Mouse (Mus musculus): ENCODE measurements around the gene Gimap4. TPM values are rescaled to one million over a fixed set of nuclear protein-coding genes. Genes with fewer than 3 reads are reported as not detected.

Gimap4 gene
- total and polyA plus RNA-seq, 3 experiments, result 0.12 to 0.25 TPM; not detected in 1

DNA sequence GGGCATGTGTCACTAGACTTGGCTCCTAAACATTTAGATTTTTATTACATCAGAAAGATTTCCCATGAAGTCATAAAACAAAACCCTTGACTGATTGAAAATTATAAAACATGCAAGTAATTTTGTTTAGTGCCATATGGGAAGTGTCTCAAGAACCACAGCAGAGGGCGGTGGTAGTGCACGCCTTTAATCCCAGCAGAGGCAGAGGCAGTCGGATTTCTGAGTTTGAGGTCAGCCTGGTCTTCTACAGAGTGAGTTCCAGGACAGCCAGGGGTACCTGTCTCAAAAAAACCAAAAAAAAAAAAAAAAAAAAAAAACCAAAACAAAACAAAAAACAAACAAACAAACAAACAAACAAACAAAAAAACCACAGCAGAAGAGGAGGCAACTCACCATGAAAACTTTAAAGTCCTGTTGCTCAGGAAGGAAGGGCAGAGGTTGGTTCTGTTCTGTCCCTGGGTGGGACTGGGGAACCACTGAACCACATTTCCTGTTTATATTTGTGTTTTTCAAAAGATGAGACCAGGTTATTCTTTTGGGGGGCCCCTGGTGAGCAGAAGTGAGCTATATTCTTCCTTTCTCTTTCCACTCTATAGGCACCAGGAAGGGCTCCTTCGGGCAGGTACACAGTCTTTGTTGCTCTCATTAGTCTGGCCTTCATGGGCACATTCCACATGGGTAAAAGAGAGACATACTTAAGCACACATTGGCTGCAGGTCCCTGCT is 12.6 kb downstream of the Gimap4 start:
- no peak for DNase-seq (ENCODE audit: low read depth, low spot score)
- TF ChIP-seq NRF1 (IDR thresholded peaks at IDR 0.05; ENCODE audit: insufficient read depth, low read depth, low read length, poor library complexity, severe bottlenecking) (no peak), MAX (IDR thresholded peaks at IDR 0.05; ENCODE audit: low read length) (no peak), TCF12 (IDR thresholded peaks at IDR 0.05; ENCODE audit: low read depth, low read length) (no peak), USF2 (IDR thresholded peaks at IDR 0.05; ENCODE audit: borderline replicate concordance in 1 of 2, insufficient read depth in 1 of 2, low read depth in 1 of 2, low read length in 2 of 2) (no peak)
- Histone ChIP-seq H3K27me3 (ENCODE audit: control insufficient read depth in 1 of 2, insufficient read depth in 2 of 2, low read length in 2 of 2) (no peaks in the 10 kb centered on the region), H3K27ac (ENCODE audit: control insufficient read depth, low read depth, low read length) (no peak overlapping the region), H3K36me3 (ENCODE audit: control insufficient read depth in 1 of 2, insufficient read depth in 2 of 2, low read length in 2 of 2) (no peaks in the 10 kb centered on the region), H3K9me3 (replicated peaks; ENCODE audit: insufficient read depth, low read length) (no peaks in the 10 kb centered on the region), H3K9ac (ENCODE audit: control insufficient read depth, low read depth, low read length, poor library complexity, severe bottlenecking) (no peak overlapping the region), H3K79me2 (ENCODE audit: control insufficient read depth, insufficient read depth, low read length, poor library complexity) (no peaks in the 10 kb centered on the region), H3K4me3 (ENCODE audit: control insufficient read depth in 1 of 2, insufficient read depth in 1 of 2, low read depth in 2 of 2, low read length in 2 of 2) (no peak overlapping the region), H3K4me1 (ENCODE audit: control insufficient read depth in 1 of 2, insufficient read depth in 2 of 2, low read length in 2 of 2) (no peaks in the 10 kb centered on the region)

- no peaks in the 10 kb centered on the region for H3K4me1 ChIP-seq (ENCODE audit: control insufficient read depth in 1 of 2, insufficient read depth in 2 of 2, low read length in 2 of 2)
- no peak for TF ChIP-seq GATA1 (IDR thresholded peaks at IDR 0.05; ENCODE audit: low read depth, low read length)
- TF ChIP-seq EP300 (IDR thresholded peaks at IDR 0.05; ENCODE audit: low read depth in 1 of 2, low read length in 2 of 2), result no peak
- TF ChIP-seq MYC (IDR thresholded peaks at IDR 0.05; ENCODE audit: low read depth, low read length), result no peak
- TF ChIP-seq CTCF (IDR thresholded peaks at IDR 0.05 in 2 of 3, conservative IDR thresholded peaks at IDR 0.05 in 1 of 3; ENCODE audit: control insufficient read depth in 1 of 3, insufficient read depth in 1 of 3, low read depth in 2 of 3, low read length in 3 of 3, poor library complexity in 1 of 3, severe bottlenecking in 1 of 3), result no peak
- no peak for TF ChIP-seq USF2 (IDR thresholded peaks at IDR 0.05; ENCODE audit: borderline replicate concordance in 1 of 2, insufficient read depth in 1 of 2, low read depth in 1 of 2, low read length in 2 of 2)
- no peak for TF ChIP-seq BHLHE40 (IDR thresholded peaks at IDR 0.05; ENCODE audit: borderline replicate concordance, low read depth, low read length)
- no peak overlapping the region for H3K9ac ChIP-seq (ENCODE audit: control insufficient read depth, low read depth, low read length, poor library complexity, severe bottlenecking)
- H3K36me3 ChIP-seq (ENCODE audit: control insufficient read depth in 1 of 2, insufficient read depth in 2 of 2, low read length in 2 of 2), result no peaks in the 10 kb centered on the region
- no peaks in the 10 kb centered on the region for H3K79me2 ChIP-seq (ENCODE audit: control insufficient read depth, insufficient read depth, low read length, poor library complexity)
- no peak for DNase-seq (ENCODE audit: low read depth, low spot score)
- H3K9me3 ChIP-seq (replicated peaks; ENCODE audit: insufficient read depth, low read length), result no peaks in the 10 kb centered on the region
- H3K27ac ChIP-seq (ENCODE audit: control insufficient read depth, low read depth, low read length), result no peak overlapping the region
- H3K4me3 ChIP-seq (ENCODE audit: control insufficient read depth in 1 of 2, insufficient read depth in 1 of 2, low read depth in 2 of 2, low read length in 2 of 2), result no peak overlapping the region
- H3K27me3 ChIP-seq (ENCODE audit: control insufficient read depth in 1 of 2, insufficient read depth in 2 of 2, low read length in 2 of 2), result no peaks in the 10 kb centered on the region
Measured at GRCm38 (mm10) chr6:48697555-48697930, 13.2 kb downstream of the Gimap4 start.

- H3K4me1 ChIP-seq (ENCODE audit: control insufficient read depth in 1 of 2, insufficient read depth in 2 of 2, low read length in 2 of 2), result no peaks in the 10 kb centered on the region
- H3K9me3 ChIP-seq (replicated peaks; ENCODE audit: insufficient read depth, low read length), result no peaks in the 10 kb centered on the region
- H3K27ac ChIP-seq (ENCODE audit: control insufficient read depth, low read depth, low read length), result no peak overlapping the region
- H3K27me3 ChIP-seq (ENCODE audit: control insufficient read depth in 1 of 2, insufficient read depth in 2 of 2, low read length in 2 of 2), result no peaks in the 10 kb centered on the region
- H3K4me3 ChIP-seq (ENCODE audit: control insufficient read depth in 1 of 2, insufficient read depth in 1 of 2, low read depth in 2 of 2, low read length in 2 of 2), result no peak overlapping the region
- DNase-seq (ENCODE audit: low read depth, low spot score), result no peak
- no peaks in the 10 kb centered on the region for H3K36me3 ChIP-seq (ENCODE audit: control insufficient read depth in 1 of 2, insufficient read depth in 2 of 2, low read length in 2 of 2)
- no peak overlapping the region for H3K9ac ChIP-seq (ENCODE audit: control insufficient read depth, low read depth, low read length, poor library complexity, severe bottlenecking)
- H3K79me2 ChIP-seq (ENCODE audit: control insufficient read depth, insufficient read depth, low read length, poor library complexity), result no peaks in the 10 kb centered on the region
- TF ChIP-seq E2F4 (IDR thresholded peaks at IDR 0.05; ENCODE audit: borderline replicate concordance, low read depth, low read length), result no peak
- no peak for TF ChIP-seq CTCF (IDR thresholded peaks at IDR 0.05 in 2 of 3, conservative IDR thresholded peaks at IDR 0.05 in 1 of 3; ENCODE audit: control insufficient read depth in 1 of 3, insufficient read depth in 1 of 3, low read depth in 2 of 3, low read length in 3 of 3, poor library complexity in 1 of 3, severe bottlenecking in 1 of 3)
- no peak for TF ChIP-seq MYB (IDR thresholded peaks at IDR 0.05; ENCODE audit: low read depth, low read length)
- no peak for TF ChIP-seq ZKSCAN1 (IDR thresholded peaks at IDR 0.05; ENCODE audit: low read depth, low read length)
- no peak for TF ChIP-seq CHD1 (IDR thresholded peaks at IDR 0.05; ENCODE audit: low read depth, low read length)
- no peak for TF ChIP-seq HCFC1 (IDR thresholded peaks at IDR 0.05; ENCODE audit: low read depth, low read length)
- TF ChIP-seq MEF2A (IDR thresholded peaks at IDR 0.05; ENCODE audit: extremely low read depth, insufficient replicate concordance, low read depth, low read length, poor library complexity, severe bottlenecking), result no peak
- no peak for TF ChIP-seq SIN3A (IDR thresholded peaks at IDR 0.05; ENCODE audit: low read length)
- TF ChIP-seq USF2 (IDR thresholded peaks at IDR 0.05; ENCODE audit: borderline replicate concordance in 1 of 2, insufficient read depth in 1 of 2, low read depth in 1 of 2, low read length in 2 of 2), result no peak
- no peak for TF ChIP-seq USF1 (IDR thresholded peaks at IDR 0.05; ENCODE audit: low read depth, low read length)
- no peak for TF ChIP-seq ELF1 (IDR thresholded peaks at IDR 0.05; ENCODE audit: low read depth, low read length)
- TF ChIP-seq TAL1 (IDR thresholded peaks at IDR 0.05; ENCODE audit: low read length), result no peak
- TF ChIP-seq ZC3H11A (IDR thresholded peaks at IDR 0.05; ENCODE audit: low read depth, low read length), result no peak
- TF ChIP-seq MAFK (IDR thresholded peaks at IDR 0.05; ENCODE audit: borderline replicate concordance, low read depth, low read length), result no peak
- TF ChIP-seq POLR2A (IDR thresholded peaks at IDR 0.05; ENCODE audit: control insufficient read depth in 1 of 2, insufficient read depth in 1 of 2, low read depth in 1 of 2, low read length in 2 of 2, poor library complexity in 1 of 2), result no peak
Measured at GRCm38 (mm10) chr6:48698066-48698856, 13.9 kb downstream of the Gimap4 start.

Measured in MEL (cell line).